Mouse (Mus musculus) cerebellum, adult 18-20 months (tissue): ENCODE measurements around the gene 3110009E18Rik.

Experiments used
- DNase-seq, 2 experiments: peaks; one replicate each; pipeline ENCODE4 v3.0.0; 2021

3110009E18Rik gene

DNA sequence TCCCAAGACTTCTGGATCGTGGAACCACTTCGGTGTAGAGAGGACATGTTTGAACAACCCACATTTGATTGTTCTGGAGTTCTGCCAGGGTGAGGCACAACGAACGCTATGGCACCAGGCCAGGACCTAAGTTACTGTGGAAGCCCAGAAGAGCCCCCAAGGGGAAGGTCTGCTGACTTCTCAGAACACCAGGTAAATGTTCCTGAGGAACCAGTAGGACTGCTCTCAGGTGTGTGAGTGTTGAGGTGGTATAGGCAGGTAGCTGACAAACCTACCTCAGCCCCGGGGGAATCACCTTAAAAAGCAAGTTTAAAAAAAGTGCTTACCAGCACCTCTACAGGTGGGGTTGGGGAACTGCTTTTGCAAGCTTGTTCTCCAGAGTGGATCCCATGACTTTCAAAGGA, 15.4 kb upstream of the 3110009E18Rik start:
- DNase-seq, result no peak

DNA sequence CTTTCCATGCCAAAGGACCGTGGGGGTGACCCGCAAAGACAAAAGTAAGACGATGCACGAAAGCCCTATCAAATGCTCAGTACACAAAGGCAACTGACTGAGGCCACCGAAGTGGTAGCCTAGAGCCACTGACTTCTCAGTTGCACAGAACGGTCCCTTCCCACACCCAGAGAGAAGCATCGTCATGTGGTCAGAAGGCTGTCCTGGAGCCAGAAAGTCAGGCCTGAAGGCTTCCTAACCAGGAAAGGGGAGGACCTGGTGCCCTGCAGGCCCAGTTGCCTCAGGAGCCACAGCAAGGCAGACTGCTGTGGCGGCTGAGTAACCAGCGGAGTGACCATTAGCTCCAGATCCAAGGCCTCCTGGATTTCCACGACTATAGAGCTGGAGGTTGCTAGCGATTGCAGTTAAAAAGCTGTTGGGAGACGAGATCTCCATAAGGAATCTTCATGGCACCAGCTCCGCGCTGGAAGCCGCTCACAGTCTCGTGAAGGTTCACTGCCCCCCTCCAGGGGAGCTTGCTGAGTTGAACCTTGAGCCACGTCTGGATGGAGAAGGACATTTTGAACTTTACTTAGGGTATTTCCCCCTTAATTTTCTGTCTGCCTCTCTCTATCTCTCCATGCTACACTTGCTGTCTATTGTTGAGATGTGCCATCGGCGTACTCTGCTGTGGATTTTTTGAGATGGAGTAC, 11.1 kb upstream of the 3110009E18Rik start:
- no peak for DNase-seq

DNA sequence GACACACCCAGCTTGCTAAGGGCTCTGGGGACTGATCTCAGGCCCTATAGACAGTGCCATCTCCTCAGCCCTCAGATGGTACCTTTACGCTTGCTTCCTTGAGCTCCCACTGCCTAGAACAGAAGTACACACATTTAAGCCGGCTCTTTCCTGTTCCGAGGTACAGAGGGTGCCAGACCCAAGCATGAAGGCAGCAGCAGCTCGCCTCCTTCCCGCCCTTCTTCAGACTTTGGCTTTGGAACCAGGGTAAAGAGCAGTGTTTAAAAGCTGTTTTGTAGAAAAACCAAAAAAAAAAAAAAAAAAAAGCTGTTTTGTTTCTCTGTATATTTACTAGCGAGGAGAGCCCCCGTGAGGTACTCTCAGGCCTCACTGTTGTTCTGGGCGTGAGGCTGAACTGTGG, 9.2 kb upstream of the 3110009E18Rik start:
- no peak for DNase-seq

DNA sequence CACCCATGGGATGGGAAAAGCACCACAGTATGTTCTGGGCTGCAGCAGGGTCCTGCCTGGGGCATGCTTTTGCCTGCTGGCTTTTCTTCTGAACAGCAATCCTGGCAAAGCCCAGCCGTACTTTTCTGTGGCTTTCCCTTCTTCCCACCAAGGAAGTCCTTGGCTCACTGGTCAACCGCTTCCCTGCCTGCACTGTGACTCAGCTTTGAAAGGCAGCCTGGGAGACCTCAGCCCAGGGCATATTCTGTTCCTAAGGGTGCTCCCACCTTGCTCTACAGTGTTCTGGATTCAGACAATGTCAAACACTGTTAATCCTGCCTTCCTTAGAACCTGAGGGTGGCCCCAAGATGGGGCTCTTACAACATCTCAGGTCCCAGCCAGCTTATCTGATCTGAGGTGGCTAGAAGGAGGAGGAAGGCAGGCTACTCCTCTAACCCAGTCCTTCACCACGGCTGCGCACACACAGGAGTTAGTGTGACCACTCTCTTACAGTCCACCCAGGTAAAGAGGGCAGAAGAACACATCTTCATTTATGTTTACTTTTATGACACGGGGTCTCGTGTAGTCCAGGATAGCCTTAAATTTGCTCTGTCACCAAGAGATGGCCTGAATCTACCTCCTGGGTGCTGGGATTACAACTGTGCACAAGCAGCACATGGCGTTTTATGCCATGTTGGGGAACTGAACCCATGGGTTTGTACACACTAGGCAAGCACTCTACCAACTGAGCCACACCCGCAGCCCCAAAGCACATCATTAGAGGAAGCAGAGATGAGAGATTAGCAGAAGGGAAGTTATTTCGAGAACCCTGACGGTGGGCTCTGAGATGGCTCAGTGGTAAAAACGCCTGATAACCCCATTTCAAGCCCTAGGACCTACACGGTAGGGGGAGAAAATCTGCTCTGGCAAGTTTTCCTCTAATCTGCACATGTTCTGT, 8.5 kb upstream of the 3110009E18Rik start:
- DNase-seq, result no peak

GRCm38 (mm10) chr1:120115671-120116081, 5.3 kb upstream of the 3110009E18Rik start:
- DNase-seq, result peak; percentile 80 to 86

DNA sequence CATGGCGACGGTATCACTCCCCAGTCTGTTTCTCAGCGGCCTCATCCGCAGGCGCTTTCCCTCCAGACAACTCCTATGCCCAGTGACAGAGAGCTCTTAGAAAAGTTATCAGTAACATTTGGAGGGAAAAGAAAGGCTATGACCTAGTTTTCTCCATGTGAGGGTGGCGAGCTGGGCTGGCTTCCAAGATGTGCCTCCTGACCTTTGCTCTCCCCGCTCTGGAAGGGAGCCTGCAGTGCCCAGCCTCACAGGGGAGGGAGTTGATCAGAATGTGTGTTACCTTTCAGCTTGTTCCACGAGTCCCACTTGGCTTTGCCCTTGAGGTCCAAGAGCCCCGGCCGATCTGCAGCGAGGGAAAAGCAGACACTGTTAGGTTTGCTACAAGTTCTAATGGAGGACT, 4.9 kb upstream of the 3110009E18Rik start:
- DNase-seq, result peak; percentile 34 to 40

DNA sequence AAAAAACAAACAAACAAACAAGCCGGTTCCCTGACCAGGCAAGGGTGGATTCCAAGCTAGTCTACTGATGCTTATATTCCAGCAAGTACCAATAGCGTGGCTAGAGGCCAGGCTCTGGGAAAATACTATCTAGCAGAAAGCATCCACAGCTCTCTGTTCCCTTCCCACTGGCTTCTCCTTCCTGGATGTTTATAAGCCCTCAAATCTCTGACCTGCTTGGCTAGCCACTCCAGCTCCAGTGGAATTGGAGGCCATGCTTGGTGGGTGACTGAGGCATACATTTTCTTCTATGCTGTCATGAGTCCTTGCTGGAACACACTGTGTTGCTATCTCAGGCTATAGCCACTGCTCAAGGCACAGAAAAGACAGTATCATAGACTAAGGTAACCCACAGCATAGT, 2.1 kb upstream of the 3110009E18Rik start:
- DNase-seq, result no peak

GRCm38 (mm10) chr1:120119389-120119788, 1.6 kb upstream of the 3110009E18Rik start:
- DNase-seq, result peak; percentile 27 to 34

GRCm38 (mm10) chr1:120120141-120120968, 632 bp upstream of the 3110009E18Rik start:
- peak; percentile 55 to 63 for DNase-seq

- no peak for DNase-seq
Observed at GRCm38 (mm10) chr1:120121930-120122530, 1.0 kb downstream of the 3110009E18Rik start.

DNA sequence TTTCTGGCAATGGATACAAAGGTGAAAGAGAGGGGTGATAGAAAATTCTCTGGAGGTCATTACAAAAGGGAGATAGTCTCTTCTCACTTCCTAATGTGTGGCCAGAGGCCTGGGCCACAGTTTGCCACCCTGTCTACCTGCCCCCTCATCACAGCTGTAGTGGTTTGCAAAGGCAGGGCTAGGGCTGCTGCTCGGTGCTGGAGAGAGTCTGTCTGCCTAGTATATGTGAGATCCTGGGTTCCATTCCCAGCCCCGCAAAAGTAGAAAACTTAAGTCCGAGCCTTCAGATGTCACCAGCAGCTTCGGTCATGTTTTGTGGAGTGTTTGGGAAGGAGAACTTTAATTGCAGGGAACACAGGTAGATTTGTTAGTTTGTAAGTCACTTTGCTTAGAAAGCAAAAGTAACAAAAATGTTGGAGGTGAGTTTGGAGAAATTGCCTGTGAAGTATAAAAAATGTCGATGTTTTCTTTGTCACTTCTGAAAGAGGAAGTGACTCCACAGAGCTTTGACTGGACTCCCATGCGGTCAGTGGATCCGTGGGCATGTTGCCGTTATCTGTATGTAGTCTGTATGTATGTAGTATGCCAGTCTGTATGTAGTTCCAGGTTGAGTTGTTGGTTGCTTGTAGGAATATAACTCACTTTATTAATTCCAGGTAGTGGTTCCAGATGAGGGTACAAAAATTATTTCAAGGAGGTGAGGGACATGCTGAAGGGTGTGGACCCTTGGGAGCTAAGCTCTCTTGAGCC, 1.8 kb downstream of the 3110009E18Rik start:
- DNase-seq, result no peak

DNA sequence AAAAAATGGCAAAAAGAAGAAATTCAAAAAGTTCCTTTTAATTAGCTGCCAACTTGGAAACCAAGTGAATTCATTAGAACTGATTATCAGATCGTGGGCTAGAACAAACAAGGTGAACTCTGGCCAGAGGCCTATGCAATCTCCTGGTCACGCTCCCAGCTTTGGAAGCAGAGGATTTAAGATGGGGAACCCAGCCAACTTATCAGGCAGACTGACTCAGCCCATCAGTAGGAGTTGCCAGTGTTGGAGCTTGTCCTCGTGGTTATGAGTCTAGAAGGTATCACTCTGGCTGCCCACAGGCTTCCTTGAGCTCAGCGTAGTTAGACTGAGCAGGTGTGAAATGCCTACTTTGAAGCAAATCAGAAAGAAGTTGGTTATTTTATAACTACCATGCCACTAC, 3.9 kb downstream of the 3110009E18Rik start:
- no peak for DNase-seq

DNA sequence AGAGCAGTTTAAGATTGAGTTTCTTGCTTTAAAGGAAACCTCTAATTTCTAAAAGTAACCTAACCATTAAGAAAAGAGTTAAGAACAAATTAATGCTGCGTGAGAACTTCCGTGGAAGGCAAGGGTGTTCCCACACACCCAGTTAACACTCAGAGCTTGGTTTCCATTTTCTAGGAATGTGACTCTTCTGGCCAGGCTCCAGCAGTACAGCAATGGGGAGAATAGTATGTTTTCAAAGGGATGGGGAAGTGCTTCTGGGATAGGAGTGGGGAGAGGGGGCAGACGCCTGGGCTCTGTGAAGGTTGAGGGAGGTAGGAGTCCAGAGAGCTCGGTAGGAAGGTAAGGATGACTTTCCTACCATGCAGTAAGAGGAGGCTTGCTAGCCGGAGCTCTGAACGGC, 4.5 kb downstream of the 3110009E18Rik start:
- DNase-seq, result no peak

DNA sequence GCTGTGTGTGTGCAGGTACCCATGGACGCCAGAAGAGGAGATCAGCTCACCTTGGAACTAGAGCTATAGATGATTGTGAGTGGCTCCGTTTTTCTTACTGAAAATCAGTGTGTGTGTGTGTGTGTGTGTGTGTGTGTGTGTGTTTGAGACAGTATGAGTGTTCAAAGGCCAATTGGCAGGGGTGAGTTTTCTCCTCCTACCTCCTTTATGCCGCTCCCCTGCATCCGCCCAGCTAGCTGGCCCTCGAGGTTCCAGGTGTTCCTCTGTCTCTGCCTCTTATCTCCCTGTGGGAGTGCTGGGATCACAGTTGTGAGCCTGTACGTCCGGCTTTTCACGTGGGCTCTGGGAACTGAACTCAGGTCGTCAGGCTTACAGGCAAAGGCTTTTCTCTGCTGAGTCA, 5.3 kb downstream of the 3110009E18Rik start:
- DNase-seq, result no peak

- DNase-seq, result no peak
Observed at GRCm38 (mm10) chr1:120132376-120132775, 11.4 kb downstream of the 3110009E18Rik start.

- peak; percentile 33 to 39 for DNase-seq
Observed at GRCm38 (mm10) chr1:120135934-120136786, 15.2 kb downstream of the 3110009E18Rik start.

- no peak for DNase-seq
Observed at GRCm38 (mm10) chr1:120138923-120139540, 18.0 kb downstream of the 3110009E18Rik start.

GRCm38 (mm10) chr1:120140144-120140693, 19.2 kb downstream of the 3110009E18Rik start:
- no peak for DNase-seq

DNA sequence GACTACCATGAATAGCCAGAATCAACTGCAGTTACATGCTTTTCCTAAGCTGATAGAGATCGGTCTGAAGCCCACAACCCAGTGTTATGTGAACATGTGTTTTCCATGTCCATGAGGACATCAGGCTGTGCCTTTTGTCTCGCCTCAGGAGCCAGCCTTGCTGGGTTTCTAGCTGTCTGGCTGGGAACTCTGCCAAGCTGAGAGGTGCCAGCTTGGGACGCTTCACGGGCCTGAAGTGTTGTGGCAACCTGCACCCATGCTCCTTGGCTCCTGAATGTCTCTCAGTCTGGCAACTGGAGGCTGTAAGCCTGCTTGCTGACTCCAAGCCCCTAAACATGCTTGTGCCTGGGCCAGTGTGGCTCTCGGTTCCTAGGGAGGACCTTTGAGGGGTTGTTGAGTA, 21.6 kb downstream of the 3110009E18Rik start:
- peak; percentile 80 to 82 for DNase-seq
